Mouse (Mus musculus) myocyte (in vitro differentiated cells): ENCODE measurements around the gene Gpr37l1. TPM values are rescaled to one million over a fixed set of nuclear protein-coding genes. Genes with fewer than 3 reads are reported as not detected.
"Not testable (repeated sequence)": the region's sequence is repeated elsewhere in the genome, so short reads cannot be mapped to it uniquely, and the experiment has no call there.

Experiments
- H3K27me3 ChIP-seq: one replicate; pipeline ENCODE4 v1.6.1; 2011; ENCODE audit not compliant: control insufficient read depth, insufficient read depth, insufficient read length
- H3K36me3 ChIP-seq: one replicate; pipeline ENCODE4 v1.6.1; 2011; ENCODE audit not compliant: control insufficient read depth, insufficient read depth
- H3K4me2 ChIP-seq: one replicate; pipeline ENCODE4 v1.6.1; 2011; ENCODE audit warnings: low read depth, control low read depth
- H3K4me3 ChIP-seq: one replicate; pipeline ENCODE4 v1.5.1; 2011; ENCODE audit warnings: mild to moderate bottlenecking, control low read depth, moderate library complexity
- H3K79me2 ChIP-seq: one replicate; pipeline ENCODE4 v1.6.1; 2011; ENCODE audit not compliant: control insufficient read depth, insufficient read depth
- H3ac ChIP-seq: one replicate; pipeline ENCODE4 v1.6.1; 2011; ENCODE audit not compliant: control insufficient read depth, insufficient read length
- CEBPB ChIP-seq: IDR thresholded peaks from 2 replicates; pipeline ENCODE4 v1.6.1; 2011; ENCODE audit warnings: mild to moderate bottlenecking, moderate library complexity; ENCODE audit not compliant: poor library complexity, insufficient read depth, severe bottlenecking
- E2F4 ChIP-seq: IDR thresholded peaks from one replicate; pipeline ENCODE4 v1.6.1; 2011; ENCODE audit warnings: mild to moderate bottlenecking, control low read depth, moderate library complexity; ENCODE audit not compliant: insufficient read depth
- MAX ChIP-seq: IDR thresholded peaks from one replicate; pipeline ENCODE4 v1.6.1; 2011; ENCODE audit warnings: low read depth, mild to moderate bottlenecking, control low read depth
- MYOD1 ChIP-seq, 3 experiments: IDR thresholded peaks; one replicate each; pipeline ENCODE4 v1.6.1; 2011; ENCODE audit warnings: control low read depth in 2 of 3, low read depth in 2 of 3, mild to moderate bottlenecking in 2 of 3, moderate library complexity in 1 of 3; ENCODE audit not compliant: insufficient read length in 2 of 3, control insufficient read depth in 1 of 3
- MYOG ChIP-seq, 3 experiments: IDR thresholded peaks; one replicate each; pipeline ENCODE4 v1.6.1; 2011; ENCODE audit warnings: control low read depth in 2 of 3, low read depth in 2 of 3, mild to moderate bottlenecking in 2 of 3; ENCODE audit not compliant: insufficient read length in 2 of 3, control insufficient read depth in 1 of 3, insufficient read depth in 1 of 3
- POLR2A ChIP-seq: IDR thresholded peaks from one replicate; pipeline ENCODE4 v1.6.1; 2011; ENCODE audit warnings: low read depth, mild to moderate bottlenecking, control low read depth, moderate library complexity; ENCODE audit not compliant: insufficient read length
- POLR2AphosphoS2 ChIP-seq: IDR thresholded peaks from one replicate; pipeline ENCODE4 v1.6.1; 2011; ENCODE audit warnings: low read depth, control low read depth; ENCODE audit not compliant: insufficient read length
- REST ChIP-seq: IDR thresholded peaks from one replicate; pipeline ENCODE4 v1.6.1; 2011; ENCODE audit warnings: mild to moderate bottlenecking, control low read depth, moderate library complexity; ENCODE audit not compliant: insufficient read depth, insufficient read length
- SRF ChIP-seq: IDR thresholded peaks from one replicate; pipeline ENCODE4 v1.6.1; 2011; ENCODE audit warnings: low read depth; ENCODE audit not compliant: control insufficient read depth, insufficient read length
- TCF12 ChIP-seq: IDR thresholded peaks from one replicate; pipeline ENCODE4 v1.6.1; 2011; ENCODE audit warnings: mild to moderate bottlenecking, control low read depth; ENCODE audit not compliant: poor library complexity, insufficient read depth, severe bottlenecking
- TCF3 ChIP-seq: IDR thresholded peaks from one replicate; pipeline ENCODE4 v1.6.1; 2011; ENCODE audit warnings: low read depth, control low read depth; ENCODE audit not compliant: insufficient read length
- USF1 ChIP-seq: IDR thresholded peaks from one replicate; pipeline ENCODE4 v1.6.1; 2011; ENCODE audit warnings: low read depth, mild to moderate bottlenecking, control low read depth, moderate library complexity
- polyA plus RNA-seq: library from polyadenylated mRNA; unstranded; fragments of >200 nt; fragmentation: generic; extraction: Trizol; gene quantifications from one replicate; pipeline ENCODE4 v1.2.1, GENCODE M21; 2012; ENCODE audit warnings: missing spikeins

Gpr37l1 gene
- polyA plus RNA-seq, 1 experiment = 0.07 TPM

GRCm38 (mm10) chr1:135188197-135188596 is 20.7 kb upstream of the Gpr37l1 start:
- Histone ChIP-seq H3K27me3 (no peaks in the 10 kb centered on the region), H3K36me3 (no peaks in the 10 kb centered on the region), H3ac (no peak overlapping the region), H3K4me2 (no peak overlapping the region), H3K4me3 (no peak overlapping the region), H3K79me2 (no peaks in the 10 kb centered on the region)
- TF ChIP-seq SRF (no peak), TCF3 (no peak), REST (no peak), MYOD1 (IDR thresholded peaks at IDR 0.05; ENCODE audit: control insufficient read depth in 1 of 3, insufficient read length in 2 of 3, low read depth in 2 of 3) (no peak), TCF12 (no peak), CEBPB (no peak), POLR2AphosphoS2 (no peak), POLR2A (no peak), E2F4 (no peak), MYOG (IDR thresholded peaks at IDR 0.05; ENCODE audit: control insufficient read depth in 1 of 3, insufficient read depth in 1 of 3, insufficient read length in 2 of 3, low read depth in 2 of 3) (no peak), USF1 (no peak), MAX (no peak)

GRCm38 (mm10) chr1:135187016-135187415 is 19.5 kb upstream of the Gpr37l1 start:
- H3K4me3 ChIP-seq, H3K4me2 ChIP-seq, H3ac ChIP-seq, H3K79me2 ChIP-seq, H3K36me3 ChIP-seq, H3K27me3 ChIP-seq: not testable (repeated sequence)

GRCm38 (mm10) chr1:135186427-135186826 is 18.9 kb upstream of the Gpr37l1 start:
- H3K4me3 ChIP-seq = no peak overlapping the region

GRCm38 (mm10) chr1:135185936-135186335 is 18.5 kb upstream of the Gpr37l1 start:
- no peak overlapping the region for H3K4me2 ChIP-seq
- H3K36me3 ChIP-seq = no peaks in the 10 kb centered on the region
- TF ChIP-seq MYOG (IDR thresholded peaks at IDR 0.05; ENCODE audit: control insufficient read depth in 1 of 3, insufficient read depth in 1 of 3, insufficient read length in 2 of 3, low read depth in 2 of 3) (no peak), E2F4 (no peak), REST (no peak), TCF3 (no peak), POLR2AphosphoS2 (no peak), MYOD1 (IDR thresholded peaks at IDR 0.05; ENCODE audit: control insufficient read depth in 1 of 3, insufficient read length in 2 of 3, low read depth in 2 of 3) (no peak), SRF (no peak), POLR2A (no peak), TCF12 (no peak), MAX (no peak), CEBPB (no peak), USF1 (no peak)
- H3K79me2 ChIP-seq = no peaks in the 10 kb centered on the region
- no peak overlapping the region for H3K4me3 ChIP-seq
- no peaks in the 10 kb centered on the region for H3K27me3 ChIP-seq
- no peak overlapping the region for H3ac ChIP-seq

More at GRCm38 (mm10) chr1:135186427-135186826, 18.9 kb upstream of the Gpr37l1 start:
- Histone ChIP-seq H3K79me2 (no peaks in the 10 kb centered on the region), H3K4me2 (no peak overlapping the region), H3ac (no peak overlapping the region), H3K27me3 (no peaks in the 10 kb centered on the region), H3K36me3 (no peaks in the 10 kb centered on the region)
- no peak for TF ChIP-seq MYOD1 (IDR thresholded peaks at IDR 0.05; ENCODE audit: control insufficient read depth in 1 of 3, insufficient read length in 2 of 3, low read depth in 2 of 3)
- TF ChIP-seq MAX = no peak
- TF ChIP-seq SRF = no peak
- no peak for TF ChIP-seq TCF12
- no peak for TF ChIP-seq MYOG (IDR thresholded peaks at IDR 0.05; ENCODE audit: control insufficient read depth in 1 of 3, insufficient read depth in 1 of 3, insufficient read length in 2 of 3, low read depth in 2 of 3)
- TF ChIP-seq USF1 = no peak
- no peak for TF ChIP-seq POLR2A
- no peak for TF ChIP-seq E2F4
- TF ChIP-seq CEBPB = no peak
- TF ChIP-seq TCF3 = no peak
- TF ChIP-seq POLR2AphosphoS2 = no peak

GRCm38 (mm10) chr1:135183941-135184570 is 16.6 kb upstream of the Gpr37l1 start:
- no peak overlapping the region for H3K4me3 ChIP-seq
- TF ChIP-seq SRF = no peak
- peak in 1 of 3 experiments; percentile 36 for TF ChIP-seq MYOD1 (IDR thresholded peaks at IDR 0.05; ENCODE audit: control insufficient read depth in 1 of 3, insufficient read length in 2 of 3, low read depth in 2 of 3)
- TF ChIP-seq POLR2AphosphoS2 = no peak
- TF ChIP-seq TCF3 = no peak
- TF ChIP-seq POLR2A = peak; percentile 16
- TF ChIP-seq MYOG (IDR thresholded peaks at IDR 0.05; ENCODE audit: control insufficient read depth in 1 of 3, insufficient read depth in 1 of 3, insufficient read length in 2 of 3, low read depth in 2 of 3) = no peak
- H3K79me2 ChIP-seq = no peaks in the 10 kb centered on the region
- H3K36me3 ChIP-seq = no peaks in the 10 kb centered on the region
- no peak overlapping the region for H3ac ChIP-seq
- H3K27me3 ChIP-seq = no peaks in the 10 kb centered on the region
- H3K4me2 ChIP-seq = peak overlapping the region; percentile 57
